Mouse (Mus musculus): ENCODE data around the gene Pip4k2a.

Pip4k2a gene

DNA sequence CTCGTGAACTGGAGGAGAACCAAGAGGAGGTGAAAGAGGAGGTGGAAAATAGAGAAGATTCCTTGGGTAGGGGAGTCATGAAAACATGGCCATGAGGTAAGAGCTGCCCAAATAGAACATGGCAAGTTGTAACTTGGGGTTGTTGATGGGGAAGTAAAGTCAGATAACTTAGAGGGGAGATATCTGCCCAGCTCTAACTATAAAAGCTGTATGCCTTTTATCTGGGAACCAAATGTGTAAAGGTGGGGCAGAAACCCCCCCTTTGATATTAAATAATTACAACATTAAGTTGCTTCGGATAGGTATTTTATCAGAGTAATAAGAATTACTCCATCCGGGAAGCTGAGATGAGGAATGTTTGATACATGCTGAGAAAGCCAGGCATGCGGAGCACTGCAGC, 18.9 kb downstream of the Pip4k2a start:
- no peak for DNase-seq

DNA sequence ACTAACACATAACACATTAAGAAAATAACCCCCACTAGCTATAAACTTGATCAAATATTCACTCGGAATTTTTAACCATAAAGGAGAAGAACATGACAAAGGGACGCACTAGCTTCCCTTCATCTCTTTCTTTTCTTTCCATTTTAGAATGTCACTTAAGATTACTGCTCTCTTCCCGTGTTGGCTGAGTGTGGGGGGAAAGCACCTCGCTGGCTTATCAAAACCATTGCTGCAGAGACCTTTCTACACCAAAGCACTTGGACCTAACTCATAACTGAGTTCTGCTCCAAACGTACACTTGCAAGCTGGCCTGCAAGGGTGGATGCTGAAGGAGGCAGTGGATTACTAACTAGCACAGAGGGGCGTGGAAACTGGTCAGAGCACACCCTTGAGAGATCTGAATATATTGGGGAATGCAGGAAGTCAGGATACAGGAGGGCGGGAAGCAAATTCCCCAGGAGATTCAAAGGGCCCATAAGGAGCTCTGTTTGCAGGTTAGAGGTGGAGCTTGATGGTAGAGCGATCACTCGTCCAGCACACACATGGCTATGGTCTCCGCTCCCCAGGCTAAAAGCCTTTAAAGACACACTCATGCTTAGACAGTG, 20.6 kb downstream of the Pip4k2a start:
- no peak for DNase-seq

DNA sequence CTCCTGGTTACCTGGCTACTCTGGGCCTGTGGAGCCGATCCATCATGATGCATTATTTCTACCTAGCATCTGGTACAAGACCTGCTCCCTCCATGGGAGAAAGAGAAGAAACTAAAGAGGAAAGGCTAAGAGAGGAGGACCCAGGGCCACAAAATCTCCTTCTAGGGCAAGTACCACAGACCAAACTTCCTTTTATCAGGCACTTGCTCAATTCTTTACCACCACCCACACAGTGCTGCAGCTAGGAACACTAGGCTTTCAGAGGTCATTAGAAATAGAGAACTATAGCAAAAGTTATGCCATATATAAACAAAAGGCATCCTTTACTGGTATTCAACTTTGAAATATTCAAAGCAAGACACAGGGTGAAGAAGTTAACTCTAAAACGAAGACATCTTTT, 21.8 kb downstream of the Pip4k2a start:
- no peak for DNase-seq

DNA sequence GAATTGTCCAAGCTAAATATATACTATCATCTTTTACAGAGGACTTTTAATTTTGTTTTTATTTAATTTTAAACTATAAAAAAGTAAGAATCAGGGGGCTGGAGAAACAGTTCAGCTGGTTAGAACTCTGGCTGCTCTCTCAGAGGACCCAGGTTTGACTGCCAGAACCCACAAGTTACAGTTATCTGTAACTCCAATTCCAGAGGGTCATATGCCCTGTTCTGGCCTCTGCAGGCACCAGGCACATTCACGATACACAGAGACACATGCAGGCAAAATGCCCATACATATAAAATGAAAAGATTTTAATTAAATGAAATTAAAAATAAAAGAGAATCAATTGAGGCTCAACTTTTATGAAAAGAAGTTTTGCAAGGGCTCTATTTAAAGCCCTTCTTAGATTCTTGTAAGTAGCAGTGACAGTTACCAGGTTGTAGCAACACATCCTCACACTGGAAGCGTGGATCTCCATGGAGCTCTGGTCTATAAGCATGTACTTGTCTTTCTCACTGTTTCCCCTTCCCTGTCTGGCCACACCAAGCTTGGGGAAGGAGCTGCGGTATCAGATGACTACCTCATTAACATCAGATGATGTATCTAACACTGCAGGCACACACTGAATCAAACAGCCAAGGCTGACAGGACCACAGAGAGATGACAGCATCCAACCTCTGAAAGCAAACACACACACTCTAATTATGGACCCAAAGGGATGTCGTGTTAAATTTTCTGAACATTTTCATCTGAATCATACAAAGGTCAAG, 22.9 kb downstream of the Pip4k2a start:
- no peak for DNase-seq

DNA sequence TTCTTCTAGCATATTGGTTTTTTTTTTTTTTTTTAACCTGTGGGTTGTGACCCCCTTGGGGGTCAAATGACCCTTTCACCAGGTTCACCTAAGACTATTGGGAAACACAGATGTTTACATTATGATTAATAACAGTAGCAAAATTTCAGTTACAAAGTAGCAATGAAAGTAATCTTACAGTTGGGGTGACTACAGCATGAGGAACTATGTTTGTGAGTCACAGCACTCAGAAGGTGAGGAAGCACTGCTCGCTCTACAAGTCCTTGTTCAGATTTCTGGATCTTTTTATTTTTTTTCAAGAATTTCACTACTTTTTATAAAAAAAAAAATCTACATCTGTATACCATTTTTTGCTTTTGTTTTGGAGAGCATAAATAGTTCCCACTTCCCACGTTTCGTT, 26.4 kb downstream of the Pip4k2a start:
- no peak for DNase-seq

DNA sequence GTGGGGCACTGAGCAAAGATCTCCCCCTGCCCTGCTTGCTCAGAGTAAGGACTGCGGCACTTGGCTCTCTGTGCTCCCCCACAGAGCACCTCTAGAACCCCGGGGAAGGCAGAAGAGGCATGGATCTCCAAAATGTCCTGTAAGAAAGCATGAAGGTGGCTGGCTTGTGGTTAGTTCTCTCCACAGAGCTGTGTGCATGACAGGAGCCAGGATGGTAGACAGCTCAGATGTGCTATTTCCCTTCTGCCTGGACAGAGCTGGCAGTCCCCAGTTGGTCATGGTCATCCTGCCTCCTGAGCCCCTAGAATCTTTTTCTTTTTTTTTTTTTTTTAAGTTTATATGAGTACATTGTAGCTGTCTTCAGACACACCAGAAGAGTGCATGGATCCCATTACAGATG, 27.5 kb downstream of the Pip4k2a start:
- DNase-seq, result no peak

DNA sequence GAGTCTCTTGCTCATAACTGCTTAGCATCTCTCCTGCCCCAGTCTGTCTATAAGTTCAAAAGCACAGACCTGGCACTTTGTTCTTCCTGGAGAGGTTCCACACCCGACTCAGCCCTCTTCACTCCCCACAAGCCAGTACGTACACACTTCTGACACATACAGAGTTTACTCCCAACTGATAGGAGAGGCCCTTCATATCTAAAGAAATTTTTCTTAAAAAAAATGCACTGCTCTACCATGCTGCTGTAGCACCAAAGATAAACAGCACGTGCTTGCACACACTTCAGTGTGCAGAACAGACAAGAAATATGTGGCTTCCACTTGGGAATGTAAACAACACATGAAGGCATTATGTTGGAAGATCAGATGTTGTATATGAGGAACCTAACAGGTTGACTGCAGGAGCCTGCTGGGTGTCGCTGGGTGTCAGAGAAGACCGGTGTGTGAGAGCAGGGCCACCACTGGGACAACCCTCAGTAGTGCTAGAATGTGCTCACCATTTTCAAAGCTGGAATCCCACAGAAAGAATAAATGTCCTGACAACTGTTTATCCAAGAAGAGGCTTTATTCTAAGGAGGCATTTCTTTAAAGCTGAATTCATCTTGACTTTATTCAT, 28.8 kb downstream of the Pip4k2a start:
- no peak for DNase-seq

DNA sequence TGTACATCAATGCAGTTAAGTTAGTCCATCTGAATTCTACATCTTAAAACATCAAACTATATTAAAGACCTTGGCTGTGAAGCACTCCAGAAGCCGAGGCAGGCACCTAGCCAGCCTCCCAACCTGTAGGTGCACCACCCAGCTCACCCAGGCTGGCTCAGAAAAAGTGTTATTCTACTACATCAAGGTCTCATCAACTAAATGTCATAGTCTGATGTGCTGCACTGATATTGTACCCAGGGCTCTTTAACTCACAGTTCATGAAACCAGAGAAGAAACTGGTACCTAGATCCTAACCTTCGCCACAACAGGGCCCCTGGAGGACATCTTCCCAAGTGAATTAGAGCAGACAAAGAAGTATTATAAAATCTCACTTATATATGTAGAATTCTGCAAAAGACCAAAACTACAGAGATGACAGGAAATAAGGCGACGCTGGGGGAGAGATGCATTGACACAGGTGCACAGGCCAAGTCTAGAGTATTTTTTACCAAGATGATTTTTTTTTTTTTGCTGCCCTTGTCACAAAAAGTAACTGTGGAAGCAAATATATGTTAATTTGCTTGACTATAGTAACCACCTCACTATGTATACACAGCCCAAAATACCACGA, 30.4 kb downstream of the Pip4k2a start:
- no peak for DNase-seq

DNA sequence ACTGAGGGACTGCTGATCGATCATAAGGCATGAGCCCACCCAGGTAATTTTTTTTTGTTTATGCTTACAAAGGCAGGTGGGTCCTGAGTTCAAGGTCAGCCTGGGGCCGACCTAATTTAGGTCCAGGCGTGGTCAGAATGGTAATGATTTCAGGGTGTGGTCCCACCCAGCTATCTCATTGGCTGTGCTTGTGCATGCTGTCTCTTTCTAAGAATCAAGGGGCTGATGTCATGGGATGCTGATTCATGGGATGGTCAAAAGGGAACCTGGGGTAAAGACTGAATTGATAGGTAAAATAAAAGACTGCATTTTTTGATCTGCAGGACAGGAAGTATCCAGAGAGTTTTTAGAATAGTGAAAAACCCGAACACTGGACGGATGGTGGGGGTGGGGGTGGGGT, 31.4 kb downstream of the Pip4k2a start:
- DNase-seq, result no peak

DNA sequence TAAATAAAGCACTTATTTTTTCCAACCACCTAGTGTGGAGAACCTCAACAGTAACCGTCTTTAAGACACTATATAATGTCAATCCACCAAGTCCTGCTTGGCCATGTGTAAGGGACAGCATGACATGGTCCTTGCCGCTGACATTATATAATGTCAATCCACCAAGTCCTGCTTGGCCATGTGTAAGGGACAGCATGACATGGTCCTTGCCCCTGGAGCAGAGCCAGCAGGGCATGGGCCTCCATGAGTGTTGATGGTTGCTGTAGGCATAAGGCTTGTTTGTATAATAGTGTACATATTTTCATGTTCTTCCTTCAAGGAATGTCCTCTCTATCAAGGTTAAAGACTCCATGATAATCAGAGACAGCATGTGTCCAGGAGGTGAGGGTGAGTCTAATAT, 32.0 kb downstream of the Pip4k2a start:
- no peak for DNase-seq

DNA sequence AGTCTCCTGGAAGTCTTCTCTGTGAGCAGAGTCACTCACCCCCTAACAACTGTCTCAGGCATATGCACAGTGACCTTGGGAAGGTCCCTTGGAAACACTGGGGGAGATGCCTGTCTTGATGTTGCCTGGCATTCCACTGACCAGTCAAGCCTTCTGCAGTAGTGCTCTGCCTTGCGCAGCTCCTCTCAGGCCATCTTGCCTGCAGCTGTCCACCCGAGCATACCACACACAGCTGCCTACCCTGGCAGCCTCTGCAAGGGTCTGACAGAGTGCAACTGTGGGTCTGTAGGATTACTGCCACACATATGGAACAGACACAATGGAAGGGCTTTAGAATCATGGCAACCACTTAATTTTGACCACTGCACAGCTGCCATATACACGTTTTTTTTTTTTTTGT, 32.8 kb downstream of the Pip4k2a start:
- no peak for DNase-seq

DNA sequence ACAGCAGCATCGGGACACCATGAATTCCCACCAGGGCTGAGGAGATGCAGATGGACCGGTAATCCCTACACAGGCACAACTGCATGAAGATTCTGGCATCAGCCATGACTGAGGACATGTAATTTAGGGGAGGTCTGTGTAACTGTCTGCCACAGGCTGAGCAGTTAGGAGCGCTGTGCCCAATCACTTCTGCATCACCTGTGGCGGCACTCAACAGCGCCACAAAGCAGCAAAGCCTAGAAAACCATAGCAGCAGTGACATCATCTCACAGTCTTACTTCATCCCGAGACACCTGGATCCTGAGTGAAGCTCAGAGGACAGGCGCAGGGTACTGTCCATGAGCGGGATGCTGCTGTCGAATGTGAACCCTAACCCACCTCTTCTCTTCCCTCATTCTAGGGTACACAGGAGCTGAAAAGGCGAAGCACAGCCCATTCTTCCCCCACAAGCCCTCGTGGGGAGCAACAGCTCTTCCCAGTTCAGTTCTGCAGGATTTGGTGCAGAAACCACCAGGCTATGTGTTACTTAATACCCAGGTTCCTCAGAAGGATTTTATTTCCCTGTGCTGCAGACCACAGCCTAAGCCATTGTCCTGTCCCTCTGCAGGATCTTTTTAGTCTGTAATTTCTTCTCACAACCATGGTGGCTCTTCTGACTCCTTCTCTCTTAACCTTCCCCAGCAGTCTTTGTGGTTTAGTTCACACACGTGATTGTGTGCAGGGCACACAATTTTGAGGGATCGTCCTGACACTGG, 34.5 kb downstream of the Pip4k2a start:
- no peak for DNase-seq

DNA sequence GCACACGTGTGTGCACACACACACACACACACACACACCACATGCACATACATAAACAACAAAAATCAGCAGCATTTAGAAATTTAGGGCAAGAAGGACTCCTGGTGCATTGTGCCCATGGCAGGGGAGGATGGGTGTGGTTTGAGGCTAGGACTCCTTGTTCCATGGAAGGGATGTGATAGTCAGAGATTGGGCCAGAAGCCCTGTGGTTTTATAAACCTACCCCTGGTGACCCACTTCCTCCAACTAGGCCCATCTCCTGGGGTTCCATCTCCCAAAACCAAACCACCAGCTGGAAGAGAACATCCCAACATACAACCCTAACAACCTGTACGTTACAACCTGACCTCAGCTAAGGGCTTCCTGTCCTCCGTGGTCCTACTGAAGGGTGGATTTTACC, 35.4 kb downstream of the Pip4k2a start:
- no peak for DNase-seq

DNA sequence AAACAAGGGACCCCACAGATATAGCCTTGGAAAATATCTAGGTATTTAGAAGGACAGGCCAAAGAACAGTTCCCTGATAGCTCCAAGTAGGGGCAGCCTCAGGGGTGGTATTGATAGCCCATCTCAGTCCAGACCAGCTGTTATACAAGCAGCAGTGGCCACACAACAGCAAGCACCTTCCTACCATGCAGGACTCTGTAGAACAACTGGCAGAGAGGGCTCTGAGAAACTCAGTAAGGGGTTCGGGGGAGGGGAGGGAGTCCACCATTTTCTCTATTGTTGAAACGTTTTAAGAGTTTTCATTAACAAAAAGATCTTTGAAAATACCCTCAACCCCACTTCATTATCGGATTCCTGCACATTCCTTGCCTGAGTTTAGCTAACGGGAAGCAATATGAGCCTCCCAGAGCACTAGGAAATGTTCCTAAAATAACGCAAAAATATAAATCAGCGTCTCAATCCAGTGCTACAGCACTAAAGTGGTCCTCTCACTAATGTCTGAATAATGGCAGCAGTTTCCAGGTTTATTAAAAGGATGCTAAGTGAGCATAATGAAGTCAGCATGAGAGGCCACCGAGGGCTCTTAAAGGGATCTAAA, 37.5 kb downstream of the Pip4k2a start:
- no peak for DNase-seq

DNA sequence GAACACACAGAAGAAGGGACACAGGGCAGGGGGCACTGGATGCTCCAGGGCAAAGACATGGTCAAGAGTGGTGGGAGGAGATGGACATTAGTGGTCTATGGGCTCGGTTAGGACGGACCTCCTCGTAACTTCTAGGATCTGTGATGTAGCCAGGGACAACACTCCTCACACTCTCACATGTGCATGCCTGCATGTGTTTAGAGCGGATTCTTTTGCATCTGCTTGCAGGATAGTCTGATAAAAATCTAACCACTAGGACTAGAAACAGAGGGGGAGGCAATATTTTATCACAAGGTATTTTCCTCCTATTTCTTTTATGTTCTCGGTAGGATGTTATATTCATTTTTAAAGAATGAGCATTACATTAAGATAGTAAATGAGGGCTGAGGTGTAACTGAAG, 38.4 kb downstream of the Pip4k2a start:
- DNase-seq, result no peak

DNA sequence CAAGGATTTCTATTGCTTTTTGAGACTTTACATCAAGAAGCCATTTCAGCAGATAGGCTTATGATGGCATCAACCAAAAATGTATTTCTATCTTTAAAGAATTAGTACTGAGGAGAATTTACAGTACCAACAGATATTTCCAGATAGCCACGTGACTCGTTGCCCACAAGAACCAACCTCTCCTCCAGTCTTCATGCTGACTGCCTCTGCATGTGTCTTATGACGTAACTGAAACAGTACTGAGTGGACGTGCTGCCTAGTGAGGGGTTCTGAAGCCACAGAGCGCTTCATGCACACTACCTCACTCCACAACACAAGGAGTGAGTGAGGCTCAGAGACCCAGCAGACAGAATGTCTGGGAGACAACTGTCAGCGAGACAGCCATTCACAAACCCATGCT, 38.9 kb downstream of the Pip4k2a start:
- no peak for DNase-seq

DNA sequence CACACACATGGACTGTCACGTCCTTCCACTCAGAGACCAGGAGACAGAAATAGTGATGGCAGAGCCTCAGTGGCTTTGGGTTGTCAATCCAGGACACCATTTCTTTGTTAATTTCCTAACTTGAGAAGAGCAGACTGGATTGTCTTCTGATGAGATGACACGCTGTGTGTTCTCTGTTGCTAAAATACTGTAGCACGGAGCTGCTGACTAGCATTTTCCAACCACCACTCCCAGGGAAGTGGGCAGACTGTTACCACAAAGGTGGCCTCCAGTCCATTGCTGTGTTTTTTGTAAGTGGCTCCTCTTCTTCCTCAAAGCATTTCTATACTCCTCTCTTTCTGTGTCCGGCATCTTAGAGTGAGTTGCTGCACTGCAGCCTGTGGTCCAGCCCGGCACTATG, 39.4 kb downstream of the Pip4k2a start:
- no peak for DNase-seq

DNA sequence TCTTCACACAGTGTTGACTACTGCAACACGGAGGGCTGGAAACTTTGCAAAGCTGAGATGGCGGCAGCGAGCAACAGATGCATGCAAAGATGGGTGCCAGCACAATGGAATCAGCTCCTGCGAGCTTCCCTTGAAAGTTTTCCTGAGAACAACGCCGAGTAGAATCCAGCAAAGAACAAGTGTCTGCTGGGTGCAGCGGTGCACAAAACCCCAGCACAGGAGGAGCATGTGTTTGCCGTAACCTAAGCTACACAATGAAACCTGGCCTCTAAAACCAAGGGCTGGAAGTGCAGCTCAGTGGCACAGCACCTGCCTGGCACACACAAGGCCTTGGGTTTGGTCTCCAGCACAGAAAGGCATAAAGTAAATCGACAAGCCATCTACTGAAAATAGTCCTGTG, 39.9 kb downstream of the Pip4k2a start:
- no peak for DNase-seq

DNA sequence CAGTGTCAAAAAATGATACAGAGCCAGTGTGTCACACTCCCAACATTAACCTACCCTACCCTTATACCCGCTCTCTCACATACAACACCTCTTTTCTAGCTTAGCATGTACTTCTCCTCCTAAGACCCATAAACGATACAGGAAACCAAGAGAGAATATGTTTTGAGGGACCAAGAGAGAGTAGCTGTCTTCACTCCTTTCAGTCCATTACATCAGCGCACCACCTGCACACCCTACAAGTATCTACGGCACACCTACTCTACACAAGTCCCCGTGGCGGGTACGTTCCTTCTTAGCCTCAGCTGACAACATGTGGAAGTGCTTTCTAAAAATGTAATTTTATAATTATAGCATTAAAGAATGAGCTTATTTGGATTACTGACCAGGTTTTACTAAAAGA, 40.5 kb downstream of the Pip4k2a start:
- DNase-seq, result no peak

DNA sequence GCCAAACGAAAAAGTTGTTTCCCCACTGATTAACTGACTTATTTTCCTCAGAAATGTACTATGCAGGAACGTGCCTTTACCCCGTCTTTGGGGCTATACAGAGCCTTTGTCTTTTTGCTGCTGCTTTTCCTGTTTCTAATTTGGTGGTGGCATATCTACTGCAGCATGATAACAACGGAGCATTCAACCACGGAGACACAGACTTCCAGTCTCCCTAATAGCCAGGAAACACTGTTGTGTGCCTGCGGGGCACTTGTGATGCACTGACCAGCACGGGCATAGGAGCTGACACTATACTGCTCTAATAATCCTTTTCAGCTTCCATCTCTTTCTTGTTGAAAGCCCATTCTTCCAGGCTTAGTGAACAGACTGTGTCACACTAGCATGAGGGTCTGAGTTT, 41.0 kb downstream of the Pip4k2a start:
- no peak for DNase-seq

DNA sequence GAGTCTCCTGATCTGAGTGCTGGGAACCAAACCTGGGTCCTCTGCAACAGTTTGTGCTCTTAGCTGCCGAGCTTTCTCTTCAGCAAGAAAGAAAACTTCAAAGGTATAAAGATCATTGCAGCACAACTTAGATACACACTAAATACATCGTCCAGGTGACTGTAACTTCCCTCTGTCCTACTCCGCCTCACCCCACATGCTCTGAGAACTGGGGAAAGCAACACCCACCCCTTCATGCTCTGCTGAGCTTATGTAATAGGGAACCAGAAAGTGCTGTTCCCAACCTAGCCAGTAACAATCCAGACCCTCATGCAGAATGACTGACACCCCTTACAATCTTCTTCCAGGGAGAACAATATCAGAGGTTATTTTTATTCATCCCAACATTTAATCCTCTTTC, 41.5 kb downstream of the Pip4k2a start:
- no peak for DNase-seq

DNA sequence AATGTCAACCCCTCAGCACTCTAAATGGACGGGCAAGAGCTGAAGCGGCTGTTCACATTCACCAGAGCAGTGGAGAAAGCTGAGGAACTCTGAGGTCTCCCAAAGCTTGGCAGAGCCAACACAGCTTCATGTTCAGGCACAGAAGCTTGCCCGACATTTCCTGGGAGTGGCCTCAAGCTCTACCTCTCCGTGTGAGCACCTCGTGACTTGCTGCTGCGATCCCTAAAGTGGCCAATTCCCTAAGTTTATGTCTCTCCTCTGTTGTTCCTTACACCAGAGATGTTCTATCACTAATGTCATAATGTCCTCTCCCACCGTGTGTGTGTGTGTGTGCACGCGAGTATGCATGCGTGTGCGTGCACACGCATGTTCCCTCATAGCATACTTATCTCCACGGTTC, 42.3 kb downstream of the Pip4k2a start:
- DNase-seq, result no peak

DNA sequence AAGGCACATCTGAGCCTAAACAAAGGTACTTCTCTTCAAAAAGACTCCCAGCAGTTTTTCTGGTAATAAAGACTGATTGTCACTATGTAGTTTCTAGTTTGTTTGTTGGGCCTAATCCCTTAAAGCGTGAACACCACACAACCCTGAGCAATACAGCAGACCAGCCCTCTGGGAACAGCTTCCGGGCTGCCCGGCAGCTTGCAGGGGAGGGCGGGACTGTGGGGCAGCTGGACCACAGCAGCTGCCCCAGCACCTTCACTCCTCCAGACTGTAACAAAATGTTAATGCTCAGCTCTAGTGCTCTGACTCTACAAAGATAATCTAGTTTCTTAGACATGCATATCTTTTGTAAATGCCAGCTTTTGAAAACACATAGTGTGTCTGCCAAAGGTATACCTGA, 42.9 kb downstream of the Pip4k2a start:
- no peak for DNase-seq

All from lung, postnatal 10 days (tissue).